Mouse (Mus musculus) kidney, adult 11 months (tissue): ENCODE data around the gene Bcl9.

Experiments
- DNase-seq: peaks from one replicate; pipeline ENCODE4 v3.0.0; 2022

The Bcl9 gene

DNA sequence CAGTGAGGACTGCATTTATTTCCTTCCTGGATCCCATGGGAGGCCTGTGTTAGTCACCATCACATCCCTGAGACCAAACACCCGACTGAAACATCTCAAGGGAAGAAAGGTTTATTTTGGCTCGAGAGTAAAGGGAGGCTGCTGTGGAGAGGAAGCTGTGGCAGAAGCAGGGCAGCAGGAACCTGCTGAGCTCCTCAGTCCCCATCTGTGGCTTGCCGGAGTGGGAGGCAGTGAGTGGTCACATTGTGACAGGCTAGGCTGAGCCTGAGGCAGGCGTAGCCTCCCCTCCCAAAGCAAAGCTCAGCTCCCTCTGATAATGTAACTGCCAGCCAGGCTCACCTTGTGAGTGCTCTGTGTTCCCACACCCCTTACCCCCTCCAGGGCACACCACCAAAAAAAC lies 130.6 kb downstream of the Bcl9 start:
- DNase-seq = no peak

DNA sequence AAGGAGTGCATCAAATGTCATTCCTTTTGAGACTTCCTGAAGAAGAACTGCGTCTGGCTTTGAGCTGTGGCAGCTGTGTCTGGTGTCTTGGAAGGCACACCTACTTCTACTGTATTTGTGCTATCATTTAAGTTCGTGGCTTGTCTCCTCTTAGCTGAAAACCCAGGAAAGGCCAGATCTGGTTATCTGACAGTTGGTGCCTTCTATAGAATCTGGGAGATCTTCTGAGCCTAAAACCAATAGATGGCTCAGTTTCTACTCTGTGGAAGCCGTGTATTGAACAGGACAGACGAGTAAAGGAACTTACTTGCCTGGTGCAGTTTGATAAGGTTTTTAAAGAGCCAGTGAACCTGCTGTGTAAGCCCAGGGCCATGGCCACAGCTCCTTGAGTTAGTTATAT lies 133.2 kb downstream of the Bcl9 start:
- DNase-seq = no peak

DNA sequence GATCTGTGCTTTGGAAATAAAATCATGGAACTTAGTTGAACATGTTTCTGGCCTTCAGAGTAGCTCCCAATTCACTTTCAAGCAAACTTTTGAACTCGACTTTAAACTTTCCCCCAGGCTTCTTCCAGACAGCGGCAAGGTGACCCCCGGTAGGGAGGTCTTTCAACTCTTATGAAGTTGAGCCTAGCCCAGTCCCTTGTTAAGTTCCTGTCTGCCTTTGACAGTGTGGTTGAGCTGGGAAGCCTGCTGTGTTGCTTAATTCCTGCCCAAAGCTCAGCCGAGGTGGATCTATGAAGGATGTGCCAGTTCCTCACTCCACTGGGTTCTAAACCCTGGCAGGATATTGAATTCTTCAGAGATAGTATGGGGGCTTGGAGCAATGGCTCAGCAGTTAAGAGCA lies 135.9 kb downstream of the Bcl9 start:
- DNase-seq = no peak

- peak; percentile 31 for DNase-seq
Measured at GRCm38 (mm10) chr3:97160908-97161307, 136.8 kb downstream of the Bcl9 start.

GRCm38 (mm10) chr3:97159986-97160385 lies 137.7 kb downstream of the Bcl9 start:
- DNase-seq = no peak

DNA sequence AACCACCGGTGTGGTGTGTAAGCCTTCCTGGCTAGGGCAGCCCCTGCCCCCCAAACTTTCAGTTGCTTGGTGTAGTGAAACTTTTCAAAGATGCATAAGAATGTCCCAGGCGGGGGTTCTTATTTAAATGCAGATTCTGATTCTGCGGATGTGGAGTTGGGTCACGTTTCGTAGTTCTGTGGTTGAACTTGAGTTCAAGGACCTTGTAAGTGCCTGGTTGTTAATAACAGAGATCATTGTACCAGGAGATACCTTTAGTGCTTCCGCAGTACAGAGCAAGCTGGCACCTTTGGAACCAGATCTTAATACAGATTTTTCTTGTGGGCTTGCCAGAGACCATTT lies 138.2 kb downstream of the Bcl9 start:
- no peak for DNase-seq

- peak; percentile 95 for DNase-seq
Measured at GRCm38 (mm10) chr3:97158611-97159508, 138.9 kb downstream of the Bcl9 start, which contains the start of gene Acp6. TSS of gene Acp6 (plus strand) at chr3:97158777.

GRCm38 (mm10) chr3:97157958-97158599 lies 139.6 kb downstream of the Bcl9 start:
- peak; percentile 73 for DNase-seq

- DNase-seq = no peak
Measured at GRCm38 (mm10) chr3:97157308-97157707, 140.4 kb downstream of the Bcl9 start.

GRCm38 (mm10) chr3:97156431-97156830 lies 141.3 kb downstream of the Bcl9 start:
- peak; percentile 69 for DNase-seq
